Mouse (Mus musculus): ENCODE results near the gene Thrap3.

Thrap3 gene

DNA sequence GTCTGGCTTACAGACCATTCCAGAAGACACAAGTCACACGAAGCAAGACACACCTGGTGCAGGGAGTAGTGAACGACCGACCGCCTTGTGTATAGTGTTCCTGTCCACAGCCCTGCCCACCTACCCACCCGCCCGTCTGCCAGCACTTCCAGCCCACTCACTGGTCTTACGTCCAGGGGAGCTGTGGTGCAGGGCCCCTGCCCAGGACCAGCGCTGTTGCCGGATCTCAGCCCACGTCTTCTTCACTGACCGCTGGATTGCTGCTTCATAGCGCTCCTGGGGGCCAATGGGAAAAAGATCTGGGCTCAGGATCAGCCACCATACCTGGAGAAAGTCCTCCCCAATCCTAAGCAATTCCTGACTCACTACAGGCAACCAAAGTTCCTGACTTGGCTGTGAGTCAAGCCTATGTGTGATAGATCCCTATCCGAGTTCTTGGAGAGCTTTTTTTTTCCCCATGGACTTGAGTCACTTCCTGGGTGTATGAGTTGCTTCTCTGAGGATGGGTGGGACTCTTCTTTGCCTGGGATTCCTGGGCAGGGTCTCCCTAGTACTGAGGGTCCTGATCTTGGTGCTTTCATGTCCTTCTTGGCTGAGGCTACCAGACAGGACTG is 37.4 kb upstream of the Thrap3 start:
- H3K4me1 ChIP-seq (replicated peaks; ENCODE audit: low read depth, low read length): peaks cover 70% of the 10 kb centered on the region
- no peak for TF ChIP-seq CTCF (conservative IDR thresholded peaks at IDR 0.05; ENCODE audit: low read length)
- TF ChIP-seq POU5F1 (IDR thresholded peaks at IDR 0.05; ENCODE audit: borderline replicate concordance, low read length): no peak
- no peak for TF ChIP-seq NANOG (IDR thresholded peaks at IDR 0.05; ENCODE audit: borderline replicate concordance, low read length)
- no peak overlapping the region for H3K4me3 ChIP-seq (replicated peaks; ENCODE audit: low read length)
- H3K27me3 ChIP-seq (ENCODE audit: insufficient read depth, low read length): peaks cover 29% of the 10 kb centered on the region
- H3K9me3 ChIP-seq (ENCODE audit: low read length): no peaks in the 10 kb centered on the region
- peaks cover 52% of the 10 kb centered on the region for H3K36me3 ChIP-seq (ENCODE audit: insufficient read depth, low read length)

DNA sequence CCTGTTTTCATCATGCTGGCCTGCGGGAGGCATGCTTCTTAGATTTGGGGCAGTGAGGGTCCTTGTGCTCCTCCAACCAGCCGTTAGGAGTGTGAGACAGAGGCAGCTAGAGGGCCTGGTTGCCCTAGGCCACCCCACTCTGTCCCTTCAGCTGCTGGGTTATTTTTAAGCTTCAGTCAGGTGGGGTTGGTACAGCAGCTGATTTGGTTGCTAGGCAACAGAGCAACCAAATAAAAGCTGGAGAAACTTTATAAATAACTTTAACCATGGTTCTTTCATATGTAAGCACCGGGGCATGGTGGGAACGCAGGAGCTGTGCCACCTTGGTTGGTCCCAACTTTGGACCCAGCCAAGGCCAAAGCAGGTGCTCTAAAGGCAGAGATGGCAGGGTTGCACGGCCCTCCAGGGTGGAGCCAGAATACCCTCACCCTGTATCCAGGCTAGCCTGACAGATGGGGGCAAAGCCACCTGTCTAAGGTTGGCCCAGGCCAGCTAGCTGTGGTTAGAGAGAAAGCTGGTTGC is 35.2 kb upstream of the Thrap3 start:
- no peak for TF ChIP-seq POU5F1 (IDR thresholded peaks at IDR 0.05; ENCODE audit: borderline replicate concordance, low read length)
- no peak for TF ChIP-seq CTCF (conservative IDR thresholded peaks at IDR 0.05; ENCODE audit: low read length)
- TF ChIP-seq NANOG (IDR thresholded peaks at IDR 0.05; ENCODE audit: borderline replicate concordance, low read length): no peak
- no peak overlapping the region; the same call in 1 of the 2 replicates for H3K4me3 ChIP-seq (replicated peaks; ENCODE audit: low read length)
- H3K27me3 ChIP-seq (ENCODE audit: insufficient read depth, low read length): peaks cover 43% of the 10 kb centered on the region
- H3K4me1 ChIP-seq (replicated peaks; ENCODE audit: low read depth, low read length): peaks cover 83% of the 10 kb centered on the region
- peaks cover 66% of the 10 kb centered on the region for H3K36me3 ChIP-seq (ENCODE audit: insufficient read depth, low read length)
- H3K9me3 ChIP-seq (ENCODE audit: low read length): no peaks in the 10 kb centered on the region

DNA sequence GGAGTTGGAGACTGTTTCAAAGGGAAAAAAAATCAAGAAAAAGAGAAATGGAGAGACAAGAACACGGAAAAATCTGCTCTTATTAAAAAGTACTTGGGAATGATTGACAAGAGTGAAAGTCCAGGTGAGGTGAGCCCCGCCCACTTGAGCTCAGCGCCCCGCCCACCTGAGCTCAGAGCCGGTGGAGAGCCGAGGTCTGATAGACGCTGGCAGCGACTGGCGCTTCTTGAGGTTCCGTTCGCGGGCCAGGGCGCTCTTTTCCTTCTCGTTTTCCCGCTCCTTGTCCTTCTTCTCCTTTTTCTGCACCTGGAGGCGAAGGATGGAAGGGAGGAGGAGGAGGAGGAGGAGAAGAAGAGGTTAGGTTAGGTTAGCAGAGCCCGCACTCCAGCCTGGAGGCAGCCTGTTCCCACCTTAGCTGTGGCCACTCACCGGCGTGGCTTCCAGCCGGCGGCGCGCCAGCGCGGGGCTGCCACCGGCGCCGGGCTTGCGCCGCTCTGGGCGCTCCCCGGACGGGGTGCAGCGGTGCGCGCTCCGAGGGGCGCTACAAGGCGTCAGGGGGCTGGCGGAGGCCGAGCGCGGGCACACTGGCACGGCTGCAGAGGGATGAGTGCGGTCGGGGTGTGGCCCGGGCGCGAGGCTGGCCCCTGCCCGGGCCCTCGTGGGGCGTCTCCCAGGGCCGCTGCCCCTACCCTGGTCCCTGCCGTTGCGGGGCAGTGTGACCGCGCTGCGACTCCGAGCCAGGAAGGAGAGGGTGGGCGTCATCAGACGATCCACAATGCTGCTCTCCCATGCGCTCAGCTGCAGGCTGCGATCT is 34.1 kb upstream of the Thrap3 start:
- no peak for TF ChIP-seq NANOG (IDR thresholded peaks at IDR 0.05; ENCODE audit: borderline replicate concordance, low read length)
- no peak for TF ChIP-seq POU5F1 (IDR thresholded peaks at IDR 0.05; ENCODE audit: borderline replicate concordance, low read length)
- no peak for TF ChIP-seq CTCF (conservative IDR thresholded peaks at IDR 0.05; ENCODE audit: low read length)
- Histone ChIP-seq H3K36me3 (ENCODE audit: insufficient read depth, low read length) (peaks cover 73% of the 10 kb centered on the region), H3K4me1 (replicated peaks; ENCODE audit: low read depth, low read length) (peaks cover 78% of the 10 kb centered on the region), H3K4me3 (replicated peaks; ENCODE audit: low read length) (peak overlapping the region; percentile 80), H3K9me3 (ENCODE audit: low read length) (no peaks in the 10 kb centered on the region), H3K27me3 (ENCODE audit: insufficient read depth, low read length) (peaks cover 47% of the 10 kb centered on the region)

DNA sequence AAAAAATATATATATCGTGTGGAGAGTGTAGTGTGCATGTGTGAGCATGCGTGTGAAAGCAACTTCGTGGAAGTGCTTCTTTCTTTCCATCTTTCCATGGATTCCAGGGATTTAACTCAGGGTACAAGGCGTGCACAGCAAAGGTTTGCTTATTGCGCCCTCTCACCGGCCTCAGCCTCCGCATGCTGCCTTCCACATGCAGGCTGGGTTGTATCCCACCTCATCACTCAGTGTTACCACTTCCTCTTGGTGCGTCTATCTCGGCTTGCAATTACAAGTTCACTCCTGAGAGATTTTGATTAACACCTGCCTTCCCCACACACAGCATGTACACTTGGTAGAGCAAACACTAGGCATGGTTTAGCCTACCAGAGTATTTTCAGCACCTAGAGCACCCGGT is 32.6 kb upstream of the Thrap3 start:
- H3K27me3 ChIP-seq (ENCODE audit: insufficient read depth, low read length): peaks cover 47% of the 10 kb centered on the region
- H3K9me3 ChIP-seq (ENCODE audit: low read length): no peaks in the 10 kb centered on the region
- TF ChIP-seq CTCF (conservative IDR thresholded peaks at IDR 0.05; ENCODE audit: low read length) (no peak), POU5F1 (IDR thresholded peaks at IDR 0.05; ENCODE audit: borderline replicate concordance, low read length) (no peak)
- H3K4me1 ChIP-seq (replicated peaks; ENCODE audit: low read depth, low read length): peaks cover 73% of the 10 kb centered on the region
- H3K36me3 ChIP-seq (ENCODE audit: insufficient read depth, low read length): peaks cover 73% of the 10 kb centered on the region
- H3K4me3 ChIP-seq (replicated peaks; ENCODE audit: low read length): no peak overlapping the region

DNA sequence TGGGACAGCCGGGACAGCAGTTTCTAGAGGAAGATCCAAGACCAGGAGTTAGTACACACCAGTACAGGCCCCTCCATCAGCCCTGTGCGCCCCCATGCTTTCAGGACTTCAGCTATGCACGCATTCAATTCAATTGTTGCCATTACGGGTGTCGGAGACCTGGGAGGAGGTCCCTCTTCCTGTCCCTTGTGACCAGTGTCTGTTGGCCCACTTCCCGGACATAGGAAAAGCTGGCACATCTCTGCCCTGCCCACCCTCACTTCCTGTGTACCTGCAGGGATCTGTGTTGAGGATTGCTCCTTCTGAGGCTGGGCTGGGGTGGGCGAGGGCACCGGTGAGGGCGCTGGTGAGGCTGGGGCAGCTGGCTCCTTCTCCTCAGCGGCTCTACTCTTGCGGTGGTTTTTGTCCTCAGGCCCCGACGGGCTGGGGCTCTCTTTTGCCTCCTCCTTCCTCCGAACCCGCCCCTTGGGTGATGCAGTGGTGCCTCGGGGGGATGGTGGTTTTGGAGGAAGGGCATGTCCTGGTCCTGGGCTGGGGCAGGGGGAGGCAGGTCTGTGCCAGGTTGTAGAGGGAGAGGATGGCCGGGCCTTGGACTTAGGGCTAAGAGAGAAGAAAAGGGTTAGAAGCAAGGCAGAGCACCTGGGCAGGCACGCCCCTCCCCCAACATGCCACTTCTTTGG is 32.1 kb upstream of the Thrap3 start:
- no peaks in the 10 kb centered on the region for H3K9me3 ChIP-seq (ENCODE audit: low read length)
- H3K36me3 ChIP-seq (ENCODE audit: insufficient read depth, low read length): peaks cover 68% of the 10 kb centered on the region

DNA sequence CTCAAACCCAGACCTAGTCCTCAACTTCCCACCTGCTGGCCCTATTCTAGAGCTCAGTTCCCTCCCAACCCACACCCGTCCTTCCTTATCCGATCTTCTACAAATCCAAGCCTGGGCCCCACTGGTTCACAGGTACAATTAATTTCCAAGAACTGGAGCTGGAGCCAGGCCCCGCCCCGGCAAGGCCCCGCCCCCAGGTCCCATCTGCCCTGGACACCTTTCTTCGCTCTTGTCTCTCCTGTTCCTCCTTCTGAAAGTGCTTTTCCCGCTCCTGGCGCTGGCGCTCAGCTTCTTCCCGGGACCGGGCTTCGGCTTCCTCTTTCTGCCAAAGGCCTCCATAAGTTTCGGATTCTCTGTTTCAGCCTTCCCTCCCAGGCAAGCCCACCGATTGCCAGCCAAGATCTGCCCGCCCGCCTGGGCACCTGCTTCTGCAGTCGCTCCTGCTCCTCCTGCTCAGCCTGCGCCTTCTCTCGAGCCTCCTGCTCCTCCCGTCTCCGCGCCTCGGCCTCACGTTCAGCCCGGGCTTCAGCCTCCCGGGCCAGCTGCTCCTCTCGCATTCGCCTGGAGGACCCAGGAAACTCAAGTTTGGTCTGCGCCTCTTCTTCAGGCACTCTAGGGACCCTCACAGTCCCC is 31.2 kb upstream of the Thrap3 start:
- Histone ChIP-seq H3K27me3 (ENCODE audit: insufficient read depth, low read length) (peaks cover 45% of the 10 kb centered on the region), H3K9me3 (ENCODE audit: low read length) (no peaks in the 10 kb centered on the region), H3K36me3 (ENCODE audit: insufficient read depth, low read length) (peaks cover 59% of the 10 kb centered on the region), H3K4me1 (replicated peaks; ENCODE audit: low read depth, low read length) (peaks cover 74% of the 10 kb centered on the region), H3K4me3 (replicated peaks; ENCODE audit: low read length) (peak overlapping the region; percentile 77)
- TF ChIP-seq CTCF (conservative IDR thresholded peaks at IDR 0.05; ENCODE audit: low read length): no peak
- no peak for TF ChIP-seq POU5F1 (IDR thresholded peaks at IDR 0.05; ENCODE audit: borderline replicate concordance, low read length)
- TF ChIP-seq NANOG (IDR thresholded peaks at IDR 0.05; ENCODE audit: borderline replicate concordance, low read length): no peak

More for the DNA sequence above, 32.1 kb upstream of the Thrap3 start:
- Histone ChIP-seq H3K4me3 (replicated peaks; ENCODE audit: low read length) (peak overlapping the region; percentile 77), H3K27me3 (ENCODE audit: insufficient read depth, low read length) (peaks cover 47% of the 10 kb centered on the region), H3K4me1 (replicated peaks; ENCODE audit: low read depth, low read length) (peaks cover 75% of the 10 kb centered on the region)
- TF ChIP-seq POU5F1 (IDR thresholded peaks at IDR 0.05; ENCODE audit: borderline replicate concordance, low read length): no peak
- no peak for TF ChIP-seq NANOG (IDR thresholded peaks at IDR 0.05; ENCODE audit: borderline replicate concordance, low read length)
- no peak for TF ChIP-seq CTCF (conservative IDR thresholded peaks at IDR 0.05; ENCODE audit: low read length)

DNA sequence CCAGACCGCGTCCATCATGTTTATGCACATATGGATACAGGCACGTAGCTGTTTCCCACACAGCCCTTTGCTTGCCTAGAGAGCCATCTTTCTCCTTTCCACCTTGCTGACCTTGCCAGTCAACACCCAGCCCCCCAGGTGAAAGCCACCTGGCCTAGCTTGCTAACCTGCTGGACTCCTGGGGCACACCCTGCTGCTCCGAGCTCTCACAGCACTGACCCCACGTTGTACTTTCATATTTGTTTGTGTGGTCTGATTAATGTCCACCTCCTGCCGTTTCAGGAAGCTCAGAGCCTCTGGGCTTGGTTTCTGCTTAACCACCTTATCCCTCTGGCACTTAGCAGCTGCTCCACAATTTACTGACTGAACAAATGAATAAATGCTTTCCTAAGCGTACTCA is 27.3 kb upstream of the Thrap3 start:
- no peak for TF ChIP-seq POU5F1 (IDR thresholded peaks at IDR 0.05; ENCODE audit: borderline replicate concordance, low read length)
- no peak for TF ChIP-seq CTCF (conservative IDR thresholded peaks at IDR 0.05; ENCODE audit: low read length)
- TF ChIP-seq NANOG (IDR thresholded peaks at IDR 0.05; ENCODE audit: borderline replicate concordance, low read length): no peak
- Histone ChIP-seq H3K36me3 (ENCODE audit: insufficient read depth, low read length) (peaks cover 39% of the 10 kb centered on the region), H3K4me3 (replicated peaks; ENCODE audit: low read length) (no peak overlapping the region), H3K4me1 (replicated peaks; ENCODE audit: low read depth, low read length) (peaks cover 66% of the 10 kb centered on the region), H3K9me3 (ENCODE audit: low read length) (no peaks in the 10 kb centered on the region), H3K27me3 (ENCODE audit: insufficient read depth, low read length) (peaks cover 21% of the 10 kb centered on the region)

DNA sequence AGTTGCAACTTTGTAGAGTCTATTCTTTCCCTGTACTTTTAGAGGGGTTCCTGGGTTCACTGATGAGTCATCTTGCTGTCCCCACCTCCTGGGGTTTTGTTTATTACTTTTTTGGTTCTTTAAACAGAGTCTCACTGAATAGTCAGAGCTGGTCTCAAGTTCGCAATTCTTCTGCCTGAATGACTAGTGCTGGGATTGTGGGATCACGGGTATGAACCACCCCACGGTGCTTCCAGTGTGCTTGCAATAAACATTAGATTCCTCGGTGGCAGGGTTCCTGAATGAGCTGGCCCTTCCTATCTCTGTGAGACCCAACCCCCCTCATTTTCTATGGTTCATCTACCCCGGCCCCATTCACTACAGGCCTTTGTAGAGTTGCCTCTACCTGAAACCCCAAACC is 25.6 kb upstream of the Thrap3 start:
- no peak overlapping the region for H3K4me3 ChIP-seq (replicated peaks; ENCODE audit: low read length)

More for the DNA sequence above, 25.6 kb upstream of the Thrap3 start:
- Histone ChIP-seq H3K9me3 (ENCODE audit: low read length) (no peaks in the 10 kb centered on the region), H3K4me1 (replicated peaks; ENCODE audit: low read depth, low read length) (peaks cover 48% of the 10 kb centered on the region), H3K27me3 (ENCODE audit: insufficient read depth, low read length) (peaks cover 10% of the 10 kb centered on the region), H3K36me3 (ENCODE audit: insufficient read depth, low read length) (peaks cover 26% of the 10 kb centered on the region)
- TF ChIP-seq NANOG (IDR thresholded peaks at IDR 0.05; ENCODE audit: borderline replicate concordance, low read length) (no peak), POU5F1 (IDR thresholded peaks at IDR 0.05; ENCODE audit: borderline replicate concordance, low read length) (no peak), CTCF (conservative IDR thresholded peaks at IDR 0.05; ENCODE audit: low read length) (no peak)
